Mouse (Mus musculus): Measurements from ENCODE around the gene Pcbp3. TPM values are rescaled to one million over a fixed set of nuclear protein-coding genes. Genes with fewer than 3 reads are reported as not detected.
A peak's percentile ranks its signal among the peaks of the same experiment; 100 is the strongest.

The Pcbp3 gene
- total RNA-seq, 2 experiments from 2014 or later: 59.8 to 72.3 TPM

GRCm38 (mm10) chr10:76931794-76932193, 29.9 kb downstream of the Pcbp3 start:
- DNase-seq (ENCODE audit: low spot score in 2 of 2): no peak

- peak in 1 of 2 experiments; percentile 23 for DNase-seq (ENCODE audit: low spot score in 2 of 2)
Observed at GRCm38 (mm10) chr10:76931122-76931521, 30.6 kb downstream of the Pcbp3 start.

GRCm38 (mm10) chr10:76924441-76924840, 37.2 kb downstream of the Pcbp3 start:
- DNase-seq (ENCODE audit: low spot score in 2 of 2): no peak

- no peak for DNase-seq (ENCODE audit: low spot score in 2 of 2)
Observed at GRCm38 (mm10) chr10:76918086-76918485, 43.6 kb downstream of the Pcbp3 start.

- no peak for DNase-seq (ENCODE audit: low spot score in 2 of 2)
Observed at GRCm38 (mm10) chr10:76906434-76906833, 55.3 kb downstream of the Pcbp3 start.

GRCm38 (mm10) chr10:76905935-76906341, 55.7 kb downstream of the Pcbp3 start:
- no peak for DNase-seq (ENCODE audit: low spot score in 2 of 2)

- DNase-seq (ENCODE audit: low spot score in 2 of 2): no peak
Observed at GRCm38 (mm10) chr10:76903694-76904093, 58.0 kb downstream of the Pcbp3 start.

- no peak for DNase-seq (ENCODE audit: low spot score in 2 of 2)
Observed at GRCm38 (mm10) chr10:76903099-76903498, 58.6 kb downstream of the Pcbp3 start.

- DNase-seq (ENCODE audit: low spot score in 2 of 2): no peak
Observed at GRCm38 (mm10) chr10:76902588-76902987, 59.1 kb downstream of the Pcbp3 start.

GRCm38 (mm10) chr10:76898428-76898827, 63.3 kb downstream of the Pcbp3 start:
- DNase-seq (ENCODE audit: low spot score in 2 of 2): no peak

- no peak for DNase-seq (ENCODE audit: low spot score in 2 of 2)
Observed at GRCm38 (mm10) chr10:76891456-76891855, 70.2 kb downstream of the Pcbp3 start.

GRCm38 (mm10) chr10:76883442-76884244, 78.0 kb downstream of the Pcbp3 start:
- DNase-seq (ENCODE audit: low spot score in 2 of 2): no peak

- DNase-seq (ENCODE audit: low spot score in 2 of 2): peak; percentile 31 to 57
Observed at GRCm38 (mm10) chr10:76882644-76883441, 78.8 kb downstream of the Pcbp3 start.

- DNase-seq (ENCODE audit: low spot score in 2 of 2): no peak
Observed at GRCm38 (mm10) chr10:76881900-76882299, 79.8 kb downstream of the Pcbp3 start.

- no peak for DNase-seq (ENCODE audit: low spot score in 2 of 2)
Observed at GRCm38 (mm10) chr10:76875310-76875709, 86.4 kb downstream of the Pcbp3 start.

- no peak for DNase-seq (ENCODE audit: low spot score in 2 of 2)
Observed at GRCm38 (mm10) chr10:76874879-76875278, 86.8 kb downstream of the Pcbp3 start.

GRCm38 (mm10) chr10:76874398-76874797, 87.3 kb downstream of the Pcbp3 start:
- DNase-seq (ENCODE audit: low spot score in 2 of 2): no peak

GRCm38 (mm10) chr10:76873948-76874347, 87.7 kb downstream of the Pcbp3 start:
- no peak for DNase-seq (ENCODE audit: low spot score in 2 of 2)

- DNase-seq (ENCODE audit: low spot score in 2 of 2): no peak
Observed at GRCm38 (mm10) chr10:76872736-76873135, 89.0 kb downstream of the Pcbp3 start.

- no peak for DNase-seq (ENCODE audit: low spot score in 2 of 2)
Observed at GRCm38 (mm10) chr10:76865936-76866335, 95.8 kb downstream of the Pcbp3 start.

- no peak for DNase-seq (ENCODE audit: low spot score in 2 of 2)
Observed at GRCm38 (mm10) chr10:76860998-76861397, 100.7 kb downstream of the Pcbp3 start.
